Mouse (Mus musculus): ENCODE data around the gene Slc37a1. TPM values are rescaled to one million over a fixed set of nuclear protein-coding genes. Genes with fewer than 3 reads are reported as not detected.
A peak's percentile ranks its signal among the peaks of the same experiment; 100 is the strongest.

Gene Slc37a1
- total RNA-seq, 2 experiments from 2014 or later: 6.2 to 6.3 TPM

DNA sequence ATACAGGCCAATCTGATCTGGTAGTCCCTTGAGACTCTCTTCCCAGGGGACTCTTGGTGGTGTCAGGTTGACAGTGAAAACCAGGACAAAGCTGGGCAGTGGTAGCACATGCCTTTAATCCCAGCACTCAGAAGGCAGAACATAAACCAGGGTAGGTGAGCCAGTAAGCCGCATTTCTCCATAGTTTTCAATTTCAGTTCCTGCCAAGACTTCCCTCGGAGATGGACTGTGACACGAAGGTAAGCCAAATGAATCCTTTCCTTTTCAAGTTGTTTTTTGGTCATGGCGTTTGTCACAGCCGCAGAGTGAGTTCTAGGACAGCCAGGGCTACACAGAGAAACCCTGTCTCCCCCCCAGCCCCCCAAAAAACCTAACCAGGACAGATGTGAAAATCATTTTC is 105.4 kb downstream of the Slc37a1 start:
- no peak for DNase-seq (ENCODE audit: low spot score in 2 of 2)

DNA sequence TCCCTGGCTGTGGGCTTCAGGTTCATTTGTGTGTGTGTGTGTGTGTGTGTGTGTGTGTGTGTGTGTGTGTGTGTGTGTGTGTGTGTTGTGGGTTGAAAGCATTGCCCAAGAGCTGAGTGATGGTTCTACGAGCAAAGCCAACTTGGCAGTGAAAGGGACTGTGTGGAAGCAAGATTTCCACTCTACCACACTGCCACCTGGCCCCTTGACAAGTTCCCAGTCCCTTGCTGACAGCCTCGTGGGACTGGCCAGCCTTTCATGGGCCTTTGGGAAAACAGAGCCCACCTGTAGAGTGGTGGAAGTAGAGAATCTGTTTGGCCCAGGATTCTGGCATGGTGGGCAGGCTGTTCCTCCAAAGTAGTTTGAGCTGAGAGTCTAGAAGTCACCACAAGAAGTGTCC is 107.2 kb downstream of the Slc37a1 start:
- no peak for DNase-seq (ENCODE audit: low spot score in 2 of 2)

DNA sequence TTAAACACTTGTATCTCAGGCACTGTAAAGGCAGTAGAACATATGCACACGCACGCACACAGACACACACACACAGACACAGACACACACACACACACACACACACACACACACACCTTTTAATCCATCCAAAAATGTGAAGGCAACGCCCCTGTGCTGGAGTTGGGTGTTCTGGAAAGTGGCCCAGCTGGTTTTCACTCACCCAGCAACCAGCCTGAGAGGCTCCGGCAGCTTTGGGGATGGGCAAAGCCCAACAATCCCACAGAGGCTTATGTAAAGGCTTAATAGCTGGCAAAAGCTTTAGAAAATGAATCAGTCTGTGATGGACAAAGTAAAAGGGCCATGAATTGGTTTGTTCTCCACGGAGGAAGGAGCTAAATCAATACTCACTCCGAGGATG is 113.7 kb downstream of the Slc37a1 start:
- DNase-seq (ENCODE audit: low spot score in 2 of 2): peak; percentile 42 to 52

Other genes with a start within 250 kb of the Slc37a1 start
- 10 to 100 TPM; 84.0 to 84.6 TPM for gene Abcg1, start 229.1 kb upstream of the Slc37a1 start, total RNA-seq (2021)
- gene Tff3, start 157.1 kb upstream of the Slc37a1 start, total RNA-seq (2021): not detected
- not detected for gene Tff2, start 142.5 kb upstream of the Slc37a1 start, total RNA-seq (2021)
- not detected for gene Tff1, start 121.5 kb upstream of the Slc37a1 start, total RNA-seq (2021)
- gene Tmprss3, start 87.8 kb upstream of the Slc37a1 start, total RNA-seq (2021): not detected
- gene Ubash3a, start 78.9 kb upstream of the Slc37a1 start, total RNA-seq (2021): 1 to 10 TPM in 1 of 2 experiments, under 1 TPM in 1; 0.43 to 1.6 TPM
- gene Rsph1, start 9.4 kb upstream of the Slc37a1 start, total RNA-seq (2021): 10 to 100 TPM; 15.4 to 16.7 TPM
- gene Pde9a, start 99.4 kb downstream of the Slc37a1 start, total RNA-seq (2021): 10 to 100 TPM; 19.8 to 23.9 TPM
- gene Wdr4, start 233.2 kb downstream of the Slc37a1 start, total RNA-seq (2021): 10 to 100 TPM; 22.1 to 25.0 TPM
- 100 to 1,000 TPM; 245 to 254 TPM for gene Ndufv3, start 233.3 kb downstream of the Slc37a1 start, total RNA-seq (2021)